Mouse (Mus musculus) stomach, postnatal 0 days (tissue): Measurements from ENCODE around the gene Izumo1r.

Experiments
- CTCF ChIP-seq: IDR thresholded peaks from 2 replicates; pipeline ENCODE4 v1.5.1; 2016; ENCODE audit warnings: antibody characterized with exemption, low read depth, mild to moderate bottlenecking, moderate library complexity
- EP300 ChIP-seq: optimal IDR thresholded peaks from 2 replicates; pipeline ENCODE3; 2016; ENCODE audit warnings: antibody characterized with exemption

DNA sequence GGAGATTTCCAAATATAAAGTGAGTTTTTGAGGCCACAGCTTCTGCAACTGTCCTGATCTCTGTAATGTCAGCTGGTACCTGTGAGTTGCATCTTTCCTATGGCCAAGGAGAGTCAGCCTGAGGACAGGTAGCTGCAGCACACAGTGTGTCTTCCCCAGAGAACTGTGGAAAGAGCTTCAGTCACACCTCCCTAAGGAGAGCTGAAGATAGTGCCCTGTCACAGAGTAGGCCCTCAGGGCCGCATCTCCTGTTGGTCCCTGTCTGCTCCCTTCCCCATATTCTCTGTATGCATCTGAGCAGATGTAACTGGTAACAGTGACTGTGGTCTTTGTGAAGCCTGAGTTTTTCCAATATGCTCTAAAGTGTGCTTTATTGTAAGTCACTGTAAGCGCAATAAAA is 33.4 kb downstream of the Izumo1r start:
- TF ChIP-seq CTCF (no peak), EP300 (no peak)
